Mouse (Mus musculus) lung, adult 18-20 months (tissue): ENCODE measurements around the gene Nkiras2.
"Not testable (repeated sequence)": the region's sequence is repeated elsewhere in the genome, so short reads cannot be mapped to it uniquely, and the experiment has no call there.

Experiments
- DNase-seq, 2 experiments: peaks; one replicate each; pipeline ENCODE4 v3.0.0; 2022; ENCODE audit warnings: mixed read lengths in 2 of 2

Gene Nkiras2

GRCm38 (mm10) chr11:100640159-100640906 lies 21.3 kb downstream of the Nkiras2 start:
- no peak for DNase-seq

GRCm38 (mm10) chr11:100643612-100644575 lies 24.9 kb downstream of the Nkiras2 start:
- no peak for DNase-seq

- peak in 1 of 2 experiments; percentile 18 for DNase-seq
These were observed 27.2 kb downstream of the Nkiras2 start for GRCm38 (mm10) chr11:100646265-100646664.

- no peak for DNase-seq
These were observed 29.4 kb downstream of the Nkiras2 start for GRCm38 (mm10) chr11:100648405-100648804.

GRCm38 (mm10) chr11:100651205-100651604 lies 32.2 kb downstream of the Nkiras2 start:
- no peak for DNase-seq

GRCm38 (mm10) chr11:100651748-100652147 lies 32.7 kb downstream of the Nkiras2 start:
- no peak for DNase-seq

GRCm38 (mm10) chr11:100655589-100655988 lies 36.5 kb downstream of the Nkiras2 start:
- DNase-seq = not testable (repeated sequence)

GRCm38 (mm10) chr11:100656458-100656857 lies 37.4 kb downstream of the Nkiras2 start:
- no peak for DNase-seq

- no peak for DNase-seq
These were observed 40.8 kb downstream of the Nkiras2 start for GRCm38 (mm10) chr11:100659806-100660205.

- DNase-seq = no peak
These were observed 52.0 kb downstream of the Nkiras2 start for GRCm38 (mm10) chr11:100671049-100671448.

GRCm38 (mm10) chr11:100671956-100672355 lies 52.9 kb downstream of the Nkiras2 start:
- no peak for DNase-seq

GRCm38 (mm10) chr11:100673169-100673568 lies 54.1 kb downstream of the Nkiras2 start:
- DNase-seq = peak; percentile 17 to 42
